In the genomic region with DNA sequence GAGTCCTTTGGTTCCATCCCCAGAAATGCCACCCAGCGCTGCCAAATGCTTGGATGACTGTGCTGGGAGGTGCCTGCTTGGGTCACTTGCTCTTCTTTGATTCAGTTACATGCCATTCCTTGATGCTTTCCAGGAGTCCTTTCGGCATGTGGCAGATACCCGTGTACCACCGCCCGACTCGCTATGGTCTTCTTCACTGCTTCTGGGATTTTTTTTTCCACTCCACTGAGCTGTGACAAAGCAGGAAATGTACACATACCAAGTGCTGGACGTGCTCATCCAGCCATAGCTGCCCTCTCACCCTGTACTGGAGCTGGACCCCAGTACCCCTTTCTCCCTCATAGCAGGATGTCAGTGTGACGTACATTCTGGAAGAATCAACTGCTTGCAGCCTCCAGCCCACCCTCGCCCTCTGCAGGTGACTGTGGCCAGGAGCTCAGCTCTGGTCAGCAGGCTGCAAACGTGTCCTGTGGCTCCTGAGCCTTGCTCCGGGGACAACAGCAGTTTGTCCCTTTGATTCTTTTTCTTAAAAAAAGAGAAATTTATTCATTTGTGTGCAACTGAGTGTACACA, we compare ENCODE assay signal across 12 mouse cellular contexts. TPM values are rescaled to one million over a fixed set of nuclear protein-coding genes. Genes with fewer than 3 reads are reported as not detected.
A peak's percentile ranks its signal among the peaks of the same experiment; 100 is the strongest.
DNase-seq lines count a peak whose midpoint lies in the region.
"Had no signal": no experiment of that assay in that cellular context is flagged by ENCODE, and none has a peak within 500 bp of the region (broad histone marks: within the 10 kb centered on the region; RNA-seq: fewer than 3 reads in every experiment).

No protein-coding gene starts in this region.

- WGBS in heart, embryonic 10.5 days = 58% methylated on average over 11 of the region's 11 CpGs
- WGBS in forebrain, embryonic 10.5 days = 57% methylated on average over 11 of the region's 11 CpGs

- H3K4me3 ChIP-seq in heart, embryonic 10.5 days = no peak overlapping the region
- H3K4me3 ChIP-seq in forebrain, embryonic 10.5 days = no peak overlapping the region
- H3K4me3 ChIP-seq: erythroblast, embryonic 14.5 days; hindbrain, embryonic 15.5 days; liver, embryonic 15.5 days had no signal

- 0 out of 2 replicates have a peak overlapping the region, but pooled peaks have one; percentile 25 for H3K27ac ChIP-seq in heart, embryonic 10.5 days
- no peak overlapping the region for H3K27ac ChIP-seq in forebrain, embryonic 10.5 days
- H3K27ac ChIP-seq: hindbrain, embryonic 15.5 days; liver, embryonic 15.5 days had no signal

- peaks cover 28% of the 10 kb centered on the region for H3K4me1 ChIP-seq in heart, embryonic 10.5 days
- H3K4me1 ChIP-seq in forebrain, embryonic 10.5 days = peaks cover 14% of the 10 kb centered on the region

- H3K36me3 ChIP-seq in heart, embryonic 10.5 days = no peaks in the 10 kb centered on the region
- H3K36me3 ChIP-seq in forebrain, embryonic 10.5 days (replicated peaks) = no peaks in the 10 kb centered on the region
- H3K36me3 ChIP-seq: hindbrain, embryonic 15.5 days; liver, embryonic 15.5 days had no signal

- H3K9me3 ChIP-seq in heart, embryonic 10.5 days = no peaks in the 10 kb centered on the region
- peaks cover 6% of the 10 kb centered on the region; the same call in 1 of the 2 replicates for H3K9me3 ChIP-seq in forebrain, embryonic 10.5 days
- H3K9me3 ChIP-seq: hindbrain, embryonic 15.5 days; liver, embryonic 15.5 days had no signal

- H3K27me3 ChIP-seq in heart, embryonic 10.5 days (ENCODE audit: insufficient read depth, poor library complexity, severe bottlenecking) = no peaks in the 10 kb centered on the region
- peaks cover 19% of the 10 kb centered on the region for H3K27me3 ChIP-seq in forebrain, embryonic 10.5 days (ENCODE audit: poor library complexity, severe bottlenecking)
- H3K27me3 ChIP-seq: hindbrain, embryonic 15.5 days had no signal

- intact Hi-C loops in heart, postnatal 25 days (cut with DNase I) = loop anchor here (2.0 to 5.0 kb wide), 3 partner anchors 38 to 91 kb away; a partner anchor contains a TSS
- intact Hi-C loops in heart, postnatal 14 days (cut with DNase I) = no loop called here

- DNase-seq in heart, embryonic 10.5 days (ENCODE audit: low spot score) = no peak
- DNase-seq in heart, postnatal 25 days (ENCODE audit: low spot score) = no peak
- peak; percentile 37 to 43 for DNase-seq in thymus, postnatal 36 days
- DNase-seq in thymus, adult 18-20 months = no peak
- peak; percentile 51 to 59 for DNase-seq in heart, postnatal 14 days
- DNase-seq in retina, postnatal 1 day = peak; percentile 64
- DNase-seq in urinary bladder, postnatal 4 days (ENCODE audit: low spot score in 2 of 2) = no peak
- no peak for DNase-seq in forebrain, embryonic 10.5 days (ENCODE audit: extremely low spot score, low spot score)

RNA-seq across cellular contexts. Expression of a gene that starts 8.9 kb away (rescaled TPM):
- 0.38 and 1.3 TPM in 2 replicates for polyA plus RNA-seq in heart, embryonic 10.5 days (2016; fragmentation: Nextera tagmentation; extraction: Ambion mirVana)
- total RNA-seq in heart, postnatal 25 days (2021) = not detected
- total RNA-seq in heart, postnatal 14 days (2021) = not detected
- 0.18 TPM in 1 of 2 replicates, not detected in the other for polyA plus RNA-seq in forebrain, embryonic 10.5 days (2016; fragmentation: Nextera tagmentation; extraction: Ambion mirVana)
- polyA plus RNA-seq: erythroblast, embryonic 14.5 days; hindbrain, embryonic 15.5 days; neural tube, embryonic 14.5 days had no signal

RNA-seq across cellular contexts. Expression of a gene that starts 15.9 kb away (rescaled TPM):
- 51.9 and 56.4 TPM in 2 replicates for polyA plus RNA-seq in heart, embryonic 10.5 days (2016; fragmentation: Nextera tagmentation; extraction: Ambion mirVana)
- 1 to 10 TPM; 4.4 to 7.1 TPM for total RNA-seq in heart, postnatal 25 days (2021)
- 1 to 10 TPM; 5.7 to 7.8 TPM for total RNA-seq in heart, postnatal 14 days (2021)
- 0.46 and 1.4 TPM in 2 replicates for polyA plus RNA-seq in forebrain, embryonic 10.5 days (2016; fragmentation: Nextera tagmentation; extraction: Ambion mirVana)
- polyA plus RNA-seq: erythroblast, embryonic 14.5 days had no signal

RNA-seq across cellular contexts. Expression of a gene that starts 34.9 kb away (rescaled TPM):
- polyA plus RNA-seq in heart, embryonic 10.5 days (2016; fragmentation: Nextera tagmentation; extraction: Ambion mirVana) = 32.0 and 36.9 TPM in 2 replicates
- 10 to 100 TPM; 43.7 to 48.1 TPM for total RNA-seq in heart, postnatal 25 days (2021)
- 10 to 100 TPM; 63.5 to 77.2 TPM for total RNA-seq in heart, postnatal 14 days (2021)
- polyA plus RNA-seq in forebrain, embryonic 10.5 days (2016; fragmentation: Nextera tagmentation; extraction: Ambion mirVana) = 10.7 and 12.0 TPM in 2 replicates

RNA-seq across cellular contexts. Expression of a gene that starts 37.9 kb away (rescaled TPM):
- polyA plus RNA-seq in heart, embryonic 10.5 days (2016; fragmentation: Nextera tagmentation; extraction: Ambion mirVana) = 293 and 402 TPM in 2 replicates
- total RNA-seq in heart, postnatal 25 days (2021) = 100 to 1,000 TPM; 692 to 727 TPM
- total RNA-seq in heart, postnatal 14 days (2021) = 100 to 1,000 TPM; 572 to 613 TPM
- 135 and 142 TPM in 2 replicates for polyA plus RNA-seq in forebrain, embryonic 10.5 days (2016; fragmentation: Nextera tagmentation; extraction: Ambion mirVana)

RNA-seq across cellular contexts. Expression of a gene that starts 43.3 kb away (rescaled TPM):
- polyA plus RNA-seq in heart, embryonic 10.5 days (2016; fragmentation: Nextera tagmentation; extraction: Ambion mirVana) = 0.55 and 0.92 TPM in 2 replicates
- total RNA-seq in heart, postnatal 25 days (2021) = 1 to 10 TPM; 3.0 to 4.1 TPM
- total RNA-seq in heart, postnatal 14 days (2021) = 1 to 10 TPM; 2.4 to 6.7 TPM
- not detected in 2 replicates for polyA plus RNA-seq in forebrain, embryonic 10.5 days (2016; fragmentation: Nextera tagmentation; extraction: Ambion mirVana)

Comparison
In these comparisons a context has a peak if more than half of its experiments do, and no peak if none do; other contexts are left out.
1. DNase-seq: peak in thymus, postnatal 36 days (2 of 2), heart, postnatal 14 days (2 of 2) and retina, postnatal 1 day (single experiment); none in heart, embryonic 10.5 days (single experiment), heart, postnatal 25 days (single experiment), thymus, adult 18-20 months (0 of 2), urinary bladder, postnatal 4 days (0 of 2) and forebrain, embryonic 10.5 days (single experiment).